Mouse (Mus musculus): Measurements from ENCODE around the gene Reck. TPM values are rescaled to one million over a fixed set of nuclear protein-coding genes. Genes with fewer than 3 reads are reported as not detected.

The Reck gene
- polyA plus RNA-seq, 1 experiment, result 43.8 TPM

DNA sequence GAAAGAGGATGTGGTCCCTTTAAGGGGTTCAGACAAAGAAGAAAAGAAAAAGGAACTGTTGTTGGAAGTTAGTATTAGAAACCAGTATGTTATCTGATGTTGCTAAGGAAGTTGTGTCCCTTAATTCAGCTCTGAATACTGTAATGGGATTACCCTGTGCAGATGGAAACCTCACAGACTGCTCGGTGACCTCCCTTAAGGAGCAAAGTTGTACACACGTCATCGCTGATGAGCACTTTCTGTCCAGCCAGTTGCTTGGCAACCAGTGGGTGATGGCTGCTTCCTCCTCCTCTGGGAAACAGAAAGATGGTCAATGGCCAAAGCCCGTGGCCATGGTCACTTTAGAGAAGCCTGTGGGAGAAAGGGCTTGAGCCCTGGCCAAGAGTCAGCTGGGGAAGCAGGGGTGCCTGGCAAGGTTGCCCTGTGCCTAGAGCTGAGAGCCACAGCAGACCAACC is 98.2 kb downstream of the Reck start:
- peaks cover 4% of the 10 kb centered on the region; the same call in 1 of the 2 replicates for H3K4me1 ChIP-seq (ENCODE audit: control insufficient read depth, insufficient read depth, low read length)
- no peak overlapping the region for H3K4me3 ChIP-seq (replicated peaks; ENCODE audit: extremely low read depth, low read depth, low read length)
- no peak for TF ChIP-seq CTCF (IDR thresholded peaks at IDR 0.05; ENCODE audit: insufficient read depth, low read length)
- no peak for TF ChIP-seq POLR2A (IDR thresholded peaks at IDR 0.05; ENCODE audit: borderline replicate concordance, extremely low read depth, low read depth, low read length)
- no peak for DNase-seq
- WGBS, result 17% methylated on average over 4 of the region's 4 CpGs

- Histone ChIP-seq H3K4me3 (replicated peaks; ENCODE audit: extremely low read depth, low read depth, low read length) (no peak overlapping the region), H3K4me1 (ENCODE audit: control insufficient read depth, insufficient read depth, low read length) (peaks cover 13% of the 10 kb centered on the region)
- no peak for TF ChIP-seq CTCF (IDR thresholded peaks at IDR 0.05; ENCODE audit: insufficient read depth, low read length)
- no peak for TF ChIP-seq POLR2A (IDR thresholded peaks at IDR 0.05; ENCODE audit: borderline replicate concordance, extremely low read depth, low read depth, low read length)
- DNase-seq, result no peak
- WGBS, result 56% methylated on average over 10 of the region's 10 CpGs
Observed at GRCm38 (mm10) chr4:43974914-43975616, 99.7 kb downstream of the Reck start.

- TF ChIP-seq CTCF (IDR thresholded peaks at IDR 0.05; ENCODE audit: insufficient read depth, low read length) (no peak), POLR2A (IDR thresholded peaks at IDR 0.05; ENCODE audit: borderline replicate concordance, extremely low read depth, low read depth, low read length) (no peak)
- WGBS, result 77% methylated on average over 6 of the region's 6 CpGs
- DNase-seq, result no peak
- H3K4me1 ChIP-seq (ENCODE audit: control insufficient read depth, insufficient read depth, low read length), result peaks cover 13% of the 10 kb centered on the region
- no peak overlapping the region for H3K4me3 ChIP-seq (replicated peaks; ENCODE audit: extremely low read depth, low read depth, low read length)
Observed at GRCm38 (mm10) chr4:43976223-43976740, 101.0 kb downstream of the Reck start.

DNA sequence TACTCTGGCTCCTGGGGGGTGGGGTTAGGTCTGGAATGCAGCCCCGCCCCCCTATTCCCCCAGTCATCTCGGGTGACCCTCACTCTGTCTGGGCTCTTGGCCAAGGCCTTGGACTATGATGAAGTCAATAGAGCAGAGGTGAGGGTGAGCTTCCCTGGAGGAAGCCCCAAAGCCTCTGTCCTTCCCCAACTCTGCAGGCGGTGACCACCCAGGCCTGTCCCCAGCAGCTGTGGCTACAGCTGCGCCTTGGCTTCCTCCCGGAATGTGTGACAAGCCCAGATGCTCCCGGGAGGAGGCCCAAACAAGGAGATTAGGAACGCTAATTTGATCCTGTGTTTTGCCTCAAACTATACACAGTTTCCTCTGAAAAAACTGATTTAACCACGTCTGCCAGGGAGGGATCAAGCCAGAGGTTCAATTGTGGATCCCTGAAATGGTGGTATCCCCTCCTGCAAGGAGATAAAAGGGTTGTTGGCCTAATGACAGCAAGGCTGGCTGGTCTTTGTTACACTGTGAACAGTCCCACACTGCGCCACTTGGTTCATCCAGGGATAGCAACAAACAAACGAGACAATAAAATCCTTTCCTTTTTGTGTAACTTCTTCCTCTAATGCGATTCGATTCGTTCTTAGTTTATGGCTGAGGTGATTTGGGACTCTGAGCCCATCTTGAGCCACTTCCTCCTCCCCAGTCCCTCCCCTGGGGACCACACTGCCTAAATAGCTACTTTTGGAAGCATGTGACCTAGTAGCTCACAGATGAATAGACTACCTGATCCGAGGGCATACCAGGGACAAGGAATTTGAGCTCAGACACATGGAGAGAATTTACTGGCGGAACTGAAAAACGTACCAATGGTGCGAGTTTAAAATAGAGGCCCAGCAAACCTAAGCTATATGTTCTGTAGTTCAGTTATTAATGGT is 103.5 kb downstream of the Reck start:
- Histone ChIP-seq H3K4me1 (ENCODE audit: control insufficient read depth, insufficient read depth, low read length) (peaks cover 12% of the 10 kb centered on the region), H3K4me3 (replicated peaks; ENCODE audit: extremely low read depth, low read depth, low read length) (no peak overlapping the region)
- WGBS, result 49% methylated on average over 17 of the region's 17 CpGs
- no peak for TF ChIP-seq CTCF (IDR thresholded peaks at IDR 0.05; ENCODE audit: insufficient read depth, low read length)
- no peak for TF ChIP-seq POLR2A (IDR thresholded peaks at IDR 0.05; ENCODE audit: borderline replicate concordance, extremely low read depth, low read depth, low read length)
- no peak for DNase-seq

DNA sequence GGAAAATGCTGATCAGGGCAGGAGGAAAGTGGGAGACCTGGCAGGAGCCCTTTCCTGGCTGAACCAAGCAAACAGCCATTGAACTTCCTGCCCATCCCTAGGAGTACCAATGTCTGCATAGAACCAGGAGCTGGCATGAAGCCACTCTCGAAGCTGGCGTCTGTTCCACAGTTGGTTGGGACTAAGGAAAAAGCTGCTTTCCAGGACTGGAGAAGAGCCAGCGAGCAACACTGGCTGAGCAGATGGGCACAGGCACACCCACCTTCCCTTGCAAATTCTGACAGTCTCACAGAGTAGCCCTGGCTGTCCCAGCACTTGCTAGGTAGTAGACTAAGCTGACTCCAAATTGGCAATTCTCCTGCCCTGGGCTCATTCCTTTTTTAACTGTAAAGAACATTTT is 104.4 kb downstream of the Reck start:
- DNase-seq, result peak; percentile 43
- WGBS, result 28% methylated on average over 3 of the region's 3 CpGs

DNA sequence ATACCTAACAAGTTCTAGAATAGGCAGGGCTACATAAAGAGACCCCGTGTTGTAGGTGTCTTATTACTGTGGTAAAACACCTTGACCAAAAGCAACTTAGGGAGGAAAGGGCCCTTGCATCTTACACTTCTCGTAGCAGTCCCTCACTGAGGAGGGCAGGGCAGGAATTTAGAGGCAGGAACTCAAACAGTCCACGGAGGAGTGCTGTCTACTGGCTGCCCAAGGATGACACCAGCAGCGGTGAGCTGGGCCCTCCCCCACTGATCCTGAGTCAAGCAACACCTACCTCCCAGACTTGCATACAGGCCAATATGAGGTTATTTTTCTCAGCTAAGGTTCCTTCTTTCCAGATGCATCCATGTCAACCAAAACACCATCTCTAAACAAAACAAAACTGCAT is 104.9 kb downstream of the Reck start:
- Histone ChIP-seq H3K4me1 (ENCODE audit: control insufficient read depth, insufficient read depth, low read length) (peaks cover 12% of the 10 kb centered on the region), H3K4me3 (replicated peaks; ENCODE audit: extremely low read depth, low read depth, low read length) (no peak overlapping the region)
- WGBS, result 77% methylated on average over 4 of the region's 4 CpGs
- no peak for DNase-seq
- TF ChIP-seq CTCF (IDR thresholded peaks at IDR 0.05; ENCODE audit: insufficient read depth, low read length) (no peak), POLR2A (IDR thresholded peaks at IDR 0.05; ENCODE audit: borderline replicate concordance, extremely low read depth, low read depth, low read length) (no peak)

More for the DNA sequence above, 104.4 kb downstream of the Reck start:
- H3K4me3 ChIP-seq (replicated peaks; ENCODE audit: extremely low read depth, low read depth, low read length), result no peak overlapping the region
- H3K4me1 ChIP-seq (ENCODE audit: control insufficient read depth, insufficient read depth, low read length), result peaks cover 12% of the 10 kb centered on the region
- TF ChIP-seq POLR2A (IDR thresholded peaks at IDR 0.05; ENCODE audit: borderline replicate concordance, extremely low read depth, low read depth, low read length), result no peak
- no peak for TF ChIP-seq CTCF (IDR thresholded peaks at IDR 0.05; ENCODE audit: insufficient read depth, low read length)

DNA sequence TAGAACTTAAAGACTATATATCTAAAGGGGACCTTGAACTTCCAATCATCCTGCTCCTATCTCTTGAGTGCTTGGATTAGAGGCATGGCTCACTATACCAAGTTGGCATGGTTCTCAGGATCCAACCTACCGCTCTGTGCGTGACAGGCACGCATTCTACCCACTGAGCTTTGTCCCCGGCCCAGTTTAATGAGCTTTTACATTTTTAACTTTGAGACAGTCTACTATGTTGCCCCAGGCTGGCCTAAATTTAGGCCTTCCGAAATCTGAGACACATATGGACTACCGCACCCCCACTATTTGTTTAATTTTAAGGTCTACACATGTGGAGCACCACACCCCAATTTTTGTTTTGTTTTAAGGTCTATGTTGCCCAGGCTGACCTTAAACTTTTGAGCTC is 105.5 kb downstream of the Reck start:
- Histone ChIP-seq H3K4me3 (replicated peaks; ENCODE audit: extremely low read depth, low read depth, low read length) (no peak overlapping the region), H3K4me1 (ENCODE audit: control insufficient read depth, insufficient read depth, low read length) (peaks cover 12% of the 10 kb centered on the region)
- 97% methylated on average over 6 of the region's 6 CpGs for WGBS
- TF ChIP-seq POLR2A (IDR thresholded peaks at IDR 0.05; ENCODE audit: borderline replicate concordance, extremely low read depth, low read depth, low read length), result no peak
- no peak for DNase-seq

- no peak for DNase-seq
- WGBS, result 72% methylated on average over 7 of the region's 7 CpGs
- TF ChIP-seq POLR2A (IDR thresholded peaks at IDR 0.05; ENCODE audit: borderline replicate concordance, extremely low read depth, low read depth, low read length), result no peak
- no peak for TF ChIP-seq CTCF (IDR thresholded peaks at IDR 0.05; ENCODE audit: insufficient read depth, low read length)
- Histone ChIP-seq H3K4me1 (ENCODE audit: control insufficient read depth, insufficient read depth, low read length) (peaks cover 12% of the 10 kb centered on the region), H3K4me3 (replicated peaks; ENCODE audit: extremely low read depth, low read depth, low read length) (no peak overlapping the region)
Observed at GRCm38 (mm10) chr4:43981251-43981650, 105.9 kb downstream of the Reck start.

GRCm38 (mm10) chr4:43982053-43982732 is 106.9 kb downstream of the Reck start:
- peak; percentile 94 for DNase-seq
- Histone ChIP-seq H3K4me1 (ENCODE audit: control insufficient read depth, insufficient read depth, low read length) (peaks cover 12% of the 10 kb centered on the region), H3K4me3 (replicated peaks; ENCODE audit: extremely low read depth, low read depth, low read length) (peak overlapping the region; percentile 42)
- WGBS, result 1% methylated on average over 24 of the region's 24 CpGs
- TF ChIP-seq POLR2A (IDR thresholded peaks at IDR 0.05; ENCODE audit: borderline replicate concordance, extremely low read depth, low read depth, low read length) (no peak), CTCF (IDR thresholded peaks at IDR 0.05; ENCODE audit: insufficient read depth, low read length) (peak; percentile 74)

All from lung, adult 2 months (tissue).